Comparison of ENCODE assay signal across 31 mouse cellular contexts in the genomic region with DNA sequence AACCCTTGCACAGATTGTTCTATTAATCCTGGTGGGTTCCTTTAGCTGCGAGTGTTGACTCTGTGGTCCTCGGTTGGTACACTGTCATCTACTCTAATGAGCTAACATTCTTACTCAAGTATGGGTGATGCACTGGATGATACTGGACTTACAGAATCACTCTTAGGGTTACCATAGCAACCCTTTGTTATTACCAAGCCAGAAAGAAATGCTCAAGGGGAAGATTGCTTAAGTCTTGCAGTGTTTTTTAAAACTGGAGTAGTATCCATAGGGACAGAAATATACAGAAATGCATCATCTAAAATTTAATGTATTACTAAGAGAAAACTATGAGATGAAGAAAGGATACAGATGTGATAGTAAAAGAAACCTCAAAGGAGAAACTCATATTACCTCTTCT.
DNase-seq lines count a peak whose midpoint lies in the region; ATAC-seq lines count a peak whose summit lies in the region.
"Had no signal": no experiment of that assay in that cellular context is flagged by ENCODE, and none has a peak within 500 bp of the region (broad histone marks: within the 10 kb centered on the region; RNA-seq: fewer than 3 reads in every experiment).

No protein-coding gene starts in this region.

- H3K27ac ChIP-seq in embryonic facial prominence, embryonic 14.5 days (replicated peaks; ENCODE audit: low read depth, low read length), result peak overlapping the region; percentile 69
- H3K27ac ChIP-seq in limb, embryonic 15.5 days, result peak overlapping the region; percentile 82
- H3K27ac ChIP-seq: forebrain, embryonic 15.5 days; heart, embryonic 13.5 days; hindbrain, embryonic 12.5 days; left cerebral cortex, adult 2 months; liver, embryonic 15.5 days; lung, embryonic 15.5 days; macrophage; neural tube, embryonic 13.5 days; stomach, embryonic 15.5 days had no signal

- no peak overlapping the region for H3K4me2 ChIP-seq in embryonic facial prominence, embryonic 14.5 days (ENCODE audit: low read depth, low read length)
- H3K4me2 ChIP-seq in limb, embryonic 15.5 days, result no peak overlapping the region
- H3K4me2 ChIP-seq: forebrain, embryonic 15.5 days; heart, embryonic 13.5 days; hindbrain, embryonic 12.5 days; liver, embryonic 15.5 days; lung, embryonic 15.5 days; neural tube, embryonic 13.5 days; stomach, embryonic 15.5 days had no signal

- no peaks in the 10 kb centered on the region for H3K9me3 ChIP-seq in embryonic facial prominence, embryonic 14.5 days (ENCODE audit: control insufficient read depth, low read length)
- H3K9me3 ChIP-seq in limb, embryonic 15.5 days, result no peaks in the 10 kb centered on the region
- H3K9me3 ChIP-seq: forebrain, embryonic 15.5 days; G1E; heart, embryonic 13.5 days; hindbrain, embryonic 12.5 days; liver, embryonic 15.5 days; lung, embryonic 15.5 days; neural tube, embryonic 13.5 days; stomach, embryonic 15.5 days had no signal

- no peaks in the 10 kb centered on the region for H3K36me3 ChIP-seq in embryonic facial prominence, embryonic 14.5 days (ENCODE audit: control insufficient read depth, insufficient read depth, low read length)
- H3K36me3 ChIP-seq in limb, embryonic 15.5 days, result no peaks in the 10 kb centered on the region
- H3K36me3 ChIP-seq: forebrain, embryonic 15.5 days; heart, embryonic 13.5 days; hindbrain, embryonic 12.5 days; liver, embryonic 15.5 days; lung, embryonic 15.5 days; neural tube, embryonic 13.5 days; stomach, embryonic 15.5 days had no signal

- no peak overlapping the region for H3K9ac ChIP-seq in embryonic facial prominence, embryonic 14.5 days (ENCODE audit: low read depth, low read length)
- no peak overlapping the region for H3K9ac ChIP-seq in limb, embryonic 15.5 days
- H3K9ac ChIP-seq: forebrain, embryonic 15.5 days; heart, embryonic 13.5 days; hindbrain, embryonic 12.5 days; liver, embryonic 15.5 days; lung, embryonic 15.5 days; neural tube, embryonic 13.5 days; stomach, embryonic 15.5 days had no signal

- no peaks in the 10 kb centered on the region for H3K27me3 ChIP-seq in embryonic facial prominence, embryonic 14.5 days (replicated peaks; ENCODE audit: control insufficient read depth, insufficient read depth, low read length)
- no peaks in the 10 kb centered on the region for H3K27me3 ChIP-seq in limb, embryonic 15.5 days
- H3K27me3 ChIP-seq: CH12.LX; forebrain, embryonic 15.5 days; heart, embryonic 13.5 days; hindbrain, embryonic 12.5 days; liver, embryonic 15.5 days; lung, embryonic 15.5 days; neural tube, embryonic 13.5 days; stomach, embryonic 15.5 days had no signal

- 54% methylated on average over 2 of the region's 2 CpGs for WGBS in embryonic facial prominence, embryonic 14.5 days
- 56% methylated on average over 2 of the region's 2 CpGs for WGBS in limb, embryonic 15.5 days

- ATAC-seq in embryonic facial prominence, embryonic 14.5 days (ENCODE audit: low read depth), result no peak
- ATAC-seq in limb, embryonic 15.5 days (ENCODE audit: insufficient number of reproducible peaks, low FRiP score, low TSS enrichment, low read depth), result no peak
- ATAC-seq: activated CD4-positive, CD25-positive, alpha-beta regulatory T cell, adult 4 months; forebrain, embryonic 15.5 days; intestine, postnatal 0 days had no signal

- H3K4me3 ChIP-seq in embryonic facial prominence, embryonic 14.5 days (ENCODE audit: low read depth, low read length), result no peak overlapping the region
- H3K4me3 ChIP-seq in limb, embryonic 15.5 days, result no peak overlapping the region
- H3K4me3 ChIP-seq: forebrain, embryonic 15.5 days; heart, embryonic 13.5 days; hindbrain, embryonic 12.5 days; left cerebral cortex, adult 2 months; liver, embryonic 15.5 days; lung, embryonic 15.5 days; myocyte; neural tube, embryonic 13.5 days; stomach, embryonic 15.5 days had no signal

- peak; percentile 11 for DNase-seq in MN1 (ENCODE audit: low spot score)
- peak; percentile 14 for DNase-seq in brain, adult 2 months (ENCODE audit: low read depth, low spot score)
- no peak for DNase-seq in embryonic facial prominence, embryonic 14.5 days (ENCODE audit: low spot score)
- DNase-seq in cerebellum, adult 11-12 months, result no peak
- no peak for DNase-seq in left cerebral cortex, adult 18-20 months (ENCODE audit: low spot score in 2 of 2)
- no peak for DNase-seq in left cerebral cortex, adult 11 months (ENCODE audit: low spot score)
- DNase-seq: adrenal gland, postnatal 25 days; B cell, adult 2 months; cerebellum, adult 11 months; cerebellum, postnatal 14 days; heart, adult 18-20 months; heart, postnatal 14 days; kidney, postnatal 4 days; liver; retina, postnatal 1 day; thymus, postnatal 36 days had no signal

- peaks cover 41% of the 10 kb centered on the region for H3K4me1 ChIP-seq in embryonic facial prominence, embryonic 14.5 days (ENCODE audit: control insufficient read depth, insufficient read depth, low read length)
- H3K4me1 ChIP-seq in limb, embryonic 15.5 days, result peaks cover 39% of the 10 kb centered on the region
- H3K4me1 ChIP-seq: liver, embryonic 15.5 days had no signal

Comparison
In these comparisons a context has a peak if more than half of its experiments do, and no peak if none do; other contexts are left out.
1. DNase-seq: peak in MN1 (single experiment) and brain, adult 2 months (single experiment); none in embryonic facial prominence, embryonic 14.5 days (single experiment), cerebellum, adult 11-12 months (single experiment), left cerebral cortex, adult 18-20 months (0 of 2) and left cerebral cortex, adult 11 months (single experiment).